Mouse (Mus musculus): ENCODE data around the gene Slc16a2.
"Not testable (repeated sequence)": the region's sequence is repeated elsewhere in the genome, so short reads cannot be mapped to it uniquely, and the experiment has no call there.

The Slc16a2 gene

GRCm38 (mm10) chrX:103664445-103664844, 157.3 kb downstream of the Slc16a2 start:
- DNase-seq (ENCODE audit: extremely low spot score, low read depth, low spot score) = not testable (repeated sequence)

- no peak for DNase-seq (ENCODE audit: extremely low spot score, low read depth, low spot score)
Measured at GRCm38 (mm10) chrX:103658985-103659384, 162.8 kb downstream of the Slc16a2 start.

GRCm38 (mm10) chrX:103653021-103653420, 168.8 kb downstream of the Slc16a2 start:
- DNase-seq (ENCODE audit: extremely low spot score, low read depth, low spot score) = no peak

- DNase-seq (ENCODE audit: extremely low spot score, low read depth, low spot score) = no peak
Measured at GRCm38 (mm10) chrX:103652048-103652447, 169.7 kb downstream of the Slc16a2 start.

Data from hindlimb bud, embryonic 11.5 days (tissue).